Mouse (Mus musculus): ENCODE data around the gene Serpina1e.
"Not testable (repeated sequence)": the region's sequence is repeated elsewhere in the genome, so short reads cannot be mapped to it uniquely, and the experiment has no call there.

Serpina1e gene

GRCm38 (mm10) chr12:103962860-103963259, 4.1 kb upstream of the Serpina1e start:
- no peak for DNase-seq (ENCODE audit: inconsistent ontology term)

- no peak for DNase-seq (ENCODE audit: inconsistent ontology term)
Measured at GRCm38 (mm10) chr12:103962337-103962736, 3.6 kb upstream of the Serpina1e start.

GRCm38 (mm10) chr12:103961716-103962115, 2.9 kb upstream of the Serpina1e start:
- DNase-seq (ENCODE audit: inconsistent ontology term): no peak

- DNase-seq (ENCODE audit: inconsistent ontology term): not testable (repeated sequence)
Measured at GRCm38 (mm10) chr12:103956555-103956954, 2.2 kb downstream of the Serpina1e start.

DNA sequence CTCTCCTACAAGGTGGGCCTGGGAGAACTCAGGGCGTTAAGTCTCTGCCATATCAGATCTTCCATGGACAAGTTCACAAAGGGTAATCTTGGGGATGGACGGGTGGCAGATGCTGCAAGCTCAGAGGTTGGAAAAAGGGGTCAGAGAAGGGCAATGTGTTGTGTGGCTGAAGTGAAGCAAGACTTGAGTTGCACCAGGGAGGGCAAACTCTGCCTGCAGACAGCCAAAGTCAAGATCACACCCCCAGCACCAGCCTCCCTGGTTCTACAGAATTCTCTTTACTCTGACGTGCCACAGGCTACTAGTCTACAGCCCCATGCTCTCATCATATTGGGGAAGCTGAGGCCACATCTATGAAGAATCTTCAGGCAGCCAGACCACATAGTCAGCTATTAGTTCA, 5.8 kb downstream of the Serpina1e start:
- DNase-seq (ENCODE audit: inconsistent ontology term): not testable (repeated sequence)

DNA sequence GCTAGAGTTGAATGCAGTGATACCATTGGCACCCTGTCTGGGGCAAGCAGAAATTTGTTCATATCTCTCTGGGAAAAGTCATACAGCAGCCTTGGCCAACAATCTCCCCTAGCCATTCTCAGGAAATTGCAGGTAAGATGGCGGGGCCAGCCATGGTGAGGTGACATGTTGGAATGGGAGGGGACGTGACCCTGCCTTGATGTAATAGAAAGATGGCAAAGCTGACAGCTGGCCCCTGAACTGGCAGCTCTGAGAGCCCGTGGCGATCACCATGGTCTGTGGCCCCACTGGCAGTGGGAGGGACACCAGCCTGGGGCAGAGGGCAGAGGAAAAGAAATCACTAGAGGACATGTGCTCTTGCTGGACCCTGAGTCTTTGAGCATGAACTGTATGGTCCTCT, 12.5 kb downstream of the Serpina1e start:
- DNase-seq (ENCODE audit: inconsistent ontology term): no peak

DNA sequence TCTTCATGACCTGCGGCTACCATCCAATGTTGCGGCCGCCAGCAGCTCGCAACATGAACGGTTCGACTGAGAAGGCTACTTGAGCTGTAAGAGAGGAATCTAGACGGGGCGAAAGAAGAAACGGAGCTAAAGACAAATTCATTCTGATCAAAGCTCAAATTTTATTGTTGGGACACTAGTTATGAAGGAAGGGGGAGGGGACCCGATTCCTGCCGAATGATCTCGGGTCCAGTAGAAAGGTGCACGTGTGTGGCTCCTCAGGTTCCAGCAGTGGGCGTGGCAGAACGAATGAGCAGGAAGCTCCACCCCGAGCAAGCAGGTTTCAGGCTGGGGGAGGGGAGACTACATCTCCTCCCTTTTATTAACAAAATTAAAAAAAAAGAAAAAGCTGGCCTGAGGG, 49.6 kb downstream of the Serpina1e start:
- not testable (repeated sequence) for DNase-seq (ENCODE audit: inconsistent ontology term)

- DNase-seq (ENCODE audit: inconsistent ontology term): peak; percentile 16
Measured at GRCm38 (mm10) chr12:103907746-103908145, 51.0 kb downstream of the Serpina1e start.

- DNase-seq (ENCODE audit: inconsistent ontology term): not testable (repeated sequence)
Measured at GRCm38 (mm10) chr12:103904837-103905340, 53.9 kb downstream of the Serpina1e start, which contains the start of gene Serpina1c. Gene Serpina1c, minus strand, starts transcription at chr12:103904887.

DNA sequence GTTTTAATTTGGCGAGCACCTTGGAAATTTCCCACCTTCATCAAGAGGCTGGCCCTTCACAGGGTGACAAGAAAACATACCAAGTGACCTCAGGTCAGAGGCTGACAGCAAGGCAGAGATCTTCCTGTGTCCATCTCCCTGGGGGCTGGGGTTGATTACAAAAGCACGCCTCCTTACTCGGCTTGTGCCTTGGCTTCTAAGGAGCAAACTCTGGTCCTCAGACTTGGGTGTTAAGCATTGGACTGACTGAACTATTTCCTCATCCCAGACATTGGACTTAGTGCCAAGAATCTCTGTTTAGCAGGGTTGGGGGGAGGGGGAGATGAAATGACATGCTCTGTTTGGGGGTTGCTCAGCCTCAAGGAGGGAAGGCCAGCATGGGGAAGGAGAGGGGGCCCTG, 56.8 kb downstream of the Serpina1e start:
- DNase-seq (ENCODE audit: inconsistent ontology term): not testable (repeated sequence)
